Mouse (Mus musculus): Measurements from ENCODE around the gene Ranbp17. TPM values are rescaled to one million over a fixed set of nuclear protein-coding genes. Genes with fewer than 3 reads are reported as not detected.

The Ranbp17 gene
- polyA plus RNA-seq, 1 experiment from 2014 or later: 15.4 TPM

GRCm38 (mm10) chr11:33217384-33218079, 296.0 kb downstream of the Ranbp17 start:
- H3K9ac ChIP-seq (ENCODE audit: low read length): no peak overlapping the region
- H3K4me3 ChIP-seq (ENCODE audit: low read depth, low read length): no peak overlapping the region
- no peaks in the 10 kb centered on the region for H3K36me3 ChIP-seq (ENCODE audit: control insufficient read depth, insufficient read depth, low read length)
- H3K27ac ChIP-seq (ENCODE audit: low read depth, low read length): no peak overlapping the region
- no peak overlapping the region for H3K4me2 ChIP-seq (ENCODE audit: low read depth, low read length, severe bottlenecking)
- H3K9me3 ChIP-seq (ENCODE audit: control insufficient read depth, low read length): no peaks in the 10 kb centered on the region
- DNase-seq (ENCODE audit: low spot score) (no peak), ATAC-seq (replicated peaks; ENCODE audit: low FRiP score) (no peak)
- 87% methylated on average over 8 of the region's 8 CpGs for WGBS
- no peaks in the 10 kb centered on the region for H3K27me3 ChIP-seq (ENCODE audit: control insufficient read depth, insufficient read depth, low read length)
- H3K4me1 ChIP-seq (replicated peaks; ENCODE audit: control insufficient read depth, insufficient read depth, low read length): no peaks in the 10 kb centered on the region

DNA sequence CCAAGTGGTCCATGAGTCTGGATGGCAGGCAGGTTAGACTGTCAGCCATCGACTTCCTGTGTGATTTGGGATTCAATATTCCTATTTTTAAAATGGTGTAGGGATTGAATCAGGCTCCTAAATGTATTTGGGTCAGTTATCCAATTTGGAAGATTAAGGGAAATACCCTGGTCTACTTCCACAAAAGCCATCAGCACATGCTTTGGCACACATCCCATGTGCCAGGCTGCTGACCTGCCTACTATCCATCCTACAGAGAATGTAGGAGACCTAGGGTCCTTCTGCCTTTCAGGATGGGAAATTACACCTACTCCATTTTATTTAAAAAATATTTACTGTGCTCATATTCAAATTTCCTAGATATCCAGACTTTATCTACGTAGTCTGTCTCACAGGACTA, 306.1 kb downstream of the Ranbp17 start:
- Histone ChIP-seq H3K9ac (ENCODE audit: low read length) (no peak overlapping the region), H3K36me3 (ENCODE audit: control insufficient read depth, insufficient read depth, low read length) (no peaks in the 10 kb centered on the region), H3K9me3 (ENCODE audit: control insufficient read depth, low read length) (no peaks in the 10 kb centered on the region), H3K4me1 (replicated peaks; ENCODE audit: control insufficient read depth, insufficient read depth, low read length) (peaks cover 16% of the 10 kb centered on the region), H3K27me3 (ENCODE audit: control insufficient read depth, insufficient read depth, low read length) (peaks cover 46% of the 10 kb centered on the region), H3K4me3 (ENCODE audit: low read depth, low read length) (no peak overlapping the region), H3K27ac (ENCODE audit: low read depth, low read length) (no peak overlapping the region), H3K4me2 (ENCODE audit: low read depth, low read length, severe bottlenecking) (no peak overlapping the region)
- DNase-seq (ENCODE audit: low spot score) (no peak), ATAC-seq (replicated peaks; ENCODE audit: low FRiP score) (no peak)
- WGBS: 86% methylated on average over 2 of the region's 2 CpGs

DNA sequence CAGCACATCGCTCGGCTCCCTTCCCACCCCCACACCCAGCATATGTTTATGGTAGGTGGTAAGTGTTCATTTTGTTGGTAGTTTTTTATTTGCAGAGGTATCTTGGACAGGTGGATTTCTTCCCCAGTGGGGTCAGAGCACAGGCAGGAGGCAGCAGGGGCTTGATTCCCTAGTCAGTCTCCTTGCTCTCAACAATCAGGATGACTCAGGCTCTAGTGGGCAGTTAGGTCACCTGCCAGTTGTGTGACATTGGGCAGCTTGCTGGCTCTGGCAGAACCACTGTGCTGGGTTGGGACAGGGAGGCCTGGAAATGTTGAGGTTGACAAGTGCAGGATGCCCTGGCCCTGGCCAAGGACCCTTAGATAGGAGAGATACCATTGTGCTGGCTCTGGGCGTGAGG, 308.6 kb downstream of the Ranbp17 start:
- Histone ChIP-seq H3K4me3 (ENCODE audit: low read depth, low read length) (no peak overlapping the region), H3K27me3 (ENCODE audit: control insufficient read depth, insufficient read depth, low read length) (peaks cover 71% of the 10 kb centered on the region), H3K9me3 (ENCODE audit: control insufficient read depth, low read length) (no peaks in the 10 kb centered on the region), H3K27ac (ENCODE audit: low read depth, low read length) (no peak overlapping the region), H3K9ac (ENCODE audit: low read length) (no peak overlapping the region), H3K4me2 (ENCODE audit: low read depth, low read length, severe bottlenecking) (no peak overlapping the region), H3K4me1 (replicated peaks; ENCODE audit: control insufficient read depth, insufficient read depth, low read length) (peaks cover 32% of the 10 kb centered on the region), H3K36me3 (ENCODE audit: control insufficient read depth, insufficient read depth, low read length) (no peaks in the 10 kb centered on the region)
- 5% methylated on average over 3 of the region's 3 CpGs for WGBS
- DNase-seq (ENCODE audit: low spot score) (no peak), ATAC-seq (replicated peaks; ENCODE audit: low FRiP score) (no peak)

- under 1% methylated on average over 18 of the region's 18 CpGs for WGBS
- H3K9ac ChIP-seq (ENCODE audit: low read length): no peak overlapping the region
Measured at GRCm38 (mm10) chr11:33204329-33204705, 309.2 kb downstream of the Ranbp17 start.

DNA sequence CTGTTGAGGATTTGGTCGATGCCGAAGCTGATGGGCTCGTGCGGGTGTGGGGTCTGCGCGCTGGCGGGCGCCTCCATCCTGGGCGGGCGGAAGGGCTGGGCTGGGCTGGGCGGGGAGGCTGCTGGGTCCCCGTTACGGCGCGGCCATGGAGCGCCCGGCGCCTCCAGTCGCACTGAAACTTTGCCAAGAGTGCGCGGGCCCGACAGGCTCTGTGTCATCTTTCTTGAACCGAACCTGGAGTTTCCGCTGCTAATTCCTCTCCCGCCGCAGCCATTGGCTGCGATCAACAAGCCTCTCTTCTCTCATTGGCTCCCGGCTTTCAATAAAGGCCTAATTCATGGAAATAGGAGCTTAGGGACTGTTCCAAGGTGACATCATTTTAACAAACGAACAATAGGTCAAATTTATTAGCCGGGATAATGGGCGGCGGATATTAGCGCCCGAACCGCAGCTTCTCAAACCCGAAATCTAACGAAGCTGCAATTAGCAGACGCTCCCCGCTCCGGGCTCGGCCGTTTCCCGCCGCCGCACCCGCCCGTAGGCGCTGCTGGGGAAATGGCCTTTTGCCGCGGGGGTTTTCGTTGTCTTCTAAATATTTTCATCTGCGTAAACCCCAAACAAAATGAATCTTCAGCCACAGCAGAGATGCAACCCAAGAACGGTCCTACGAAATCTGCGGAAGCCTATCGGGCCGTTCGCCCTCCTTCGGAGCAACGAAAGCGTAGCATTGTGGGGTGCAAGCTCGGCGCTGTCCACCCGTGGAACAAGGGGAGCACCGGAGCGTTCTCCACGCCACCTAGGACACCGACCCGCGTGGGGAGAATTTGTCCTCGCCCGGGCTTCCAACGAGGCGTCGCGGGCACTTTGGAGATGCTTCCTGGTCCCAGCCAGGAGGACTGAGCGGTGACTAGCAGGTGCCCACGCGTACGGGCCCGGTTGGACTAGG, 309.9 kb downstream of the Ranbp17 start, which contains the start of gene Tlx3:
TSS of gene Tlx3 (minus strand) at position 207 of the 946 bp plus-strand sequence.
- Histone ChIP-seq H3K4me2 (ENCODE audit: low read depth, low read length, severe bottlenecking) (peak within 1 kb of the TSS; percentile 57), H3K9ac (ENCODE audit: low read length) (no peak within 1 kb of the TSS; the same call in 1 of the 2 replicates), H3K36me3 (ENCODE audit: control insufficient read depth, insufficient read depth, low read length) (no peaks in the 10 kb centered on the region), H3K4me1 (replicated peaks; ENCODE audit: control insufficient read depth, insufficient read depth, low read length) (peaks cover 32% of the 10 kb centered on the region), H3K27me3 (ENCODE audit: control insufficient read depth, insufficient read depth, low read length) (peaks cover 84% of the 10 kb centered on the region), H3K9me3 (ENCODE audit: control insufficient read depth, low read length) (no peaks in the 10 kb centered on the region), H3K4me3 (ENCODE audit: low read depth, low read length) (peak within 1 kb of the TSS; percentile 29), H3K27ac (ENCODE audit: low read depth, low read length) (no peak within 1 kb of the TSS)
- under 1% methylated on average over 81 of the region's 81 CpGs for WGBS
- ATAC-seq (replicated peaks; ENCODE audit: low FRiP score) (peak; percentile 78), DNase-seq (ENCODE audit: low spot score) (peak; percentile 81)

More at GRCm38 (mm10) chr11:33204329-33204705, 309.2 kb downstream of the Ranbp17 start:
- no peak for DNase-seq (ENCODE audit: low spot score)
- Histone ChIP-seq H3K36me3 (ENCODE audit: control insufficient read depth, insufficient read depth, low read length) (no peaks in the 10 kb centered on the region), H3K9me3 (ENCODE audit: control insufficient read depth, low read length) (no peaks in the 10 kb centered on the region), H3K4me1 (replicated peaks; ENCODE audit: control insufficient read depth, insufficient read depth, low read length) (peaks cover 32% of the 10 kb centered on the region), H3K27me3 (ENCODE audit: control insufficient read depth, insufficient read depth, low read length) (peaks cover 77% of the 10 kb centered on the region), H3K4me3 (ENCODE audit: low read depth, low read length) (peak overlapping the region; percentile 29), H3K4me2 (ENCODE audit: low read depth, low read length, severe bottlenecking) (peak overlapping the region; percentile 57), H3K27ac (ENCODE audit: low read depth, low read length) (no peak overlapping the region)
- no peak for ATAC-seq (replicated peaks; ENCODE audit: low FRiP score)

- 3% methylated on average over 36 of the region's 47 CpGs for WGBS
- Histone ChIP-seq H3K27me3 (ENCODE audit: control insufficient read depth, insufficient read depth, low read length) (peaks cover 91% of the 10 kb centered on the region), H3K9me3 (ENCODE audit: control insufficient read depth, low read length) (no peaks in the 10 kb centered on the region), H3K4me3 (ENCODE audit: low read depth, low read length) (peak overlapping the region; percentile 29), H3K9ac (ENCODE audit: low read length) (no peak overlapping the region), H3K36me3 (ENCODE audit: control insufficient read depth, insufficient read depth, low read length) (no peaks in the 10 kb centered on the region), H3K4me1 (replicated peaks; ENCODE audit: control insufficient read depth, insufficient read depth, low read length) (peaks cover 32% of the 10 kb centered on the region), H3K4me2 (ENCODE audit: low read depth, low read length, severe bottlenecking) (peak overlapping the region; percentile 57), H3K27ac (ENCODE audit: low read depth, low read length) (no peak overlapping the region)
- DNase-seq (ENCODE audit: low spot score): peak; percentile 70
- no peak; the same call in none of the 2 replicates for ATAC-seq (replicated peaks; ENCODE audit: low FRiP score)
Measured at GRCm38 (mm10) chr11:33202972-33203371, 310.6 kb downstream of the Ranbp17 start.

DNA sequence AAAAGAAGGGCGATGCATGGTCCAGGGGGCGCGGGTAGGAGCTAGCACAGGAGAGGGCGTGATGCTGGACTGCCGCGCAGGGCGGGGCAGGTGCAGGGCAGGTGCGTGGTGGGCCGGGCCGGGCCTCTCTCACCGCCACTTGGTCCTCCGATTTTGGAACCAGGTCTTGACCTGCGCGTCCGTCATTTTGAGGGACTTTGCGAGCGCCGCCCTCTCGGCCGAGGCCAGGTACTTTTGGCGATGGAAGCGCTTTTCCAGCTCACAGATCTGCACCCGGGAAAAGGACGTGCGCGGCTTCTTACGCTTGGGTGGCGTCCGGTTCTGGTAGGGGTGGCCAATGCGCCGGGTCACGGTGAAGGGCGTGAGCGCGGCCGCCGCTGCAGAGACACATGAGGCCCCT, 311.2 kb downstream of the Ranbp17 start:
- peak; percentile 69 for DNase-seq (ENCODE audit: low spot score)
- H3K27ac ChIP-seq (ENCODE audit: low read depth, low read length): no peak overlapping the region
- H3K9me3 ChIP-seq (ENCODE audit: control insufficient read depth, low read length): peaks cover 2% of the 10 kb centered on the region
- no peak overlapping the region for H3K9ac ChIP-seq (ENCODE audit: low read length)
- H3K27me3 ChIP-seq (ENCODE audit: control insufficient read depth, insufficient read depth, low read length): peaks cover 95% of the 10 kb centered on the region
- WGBS: 1% methylated on average over 37 of the region's 37 CpGs
- no peak for ATAC-seq (replicated peaks; ENCODE audit: low FRiP score)
- no peak overlapping the region for H3K4me3 ChIP-seq (ENCODE audit: low read depth, low read length)
- no peak overlapping the region for H3K4me2 ChIP-seq (ENCODE audit: low read depth, low read length, severe bottlenecking)
- H3K36me3 ChIP-seq (ENCODE audit: control insufficient read depth, insufficient read depth, low read length): no peaks in the 10 kb centered on the region
- H3K4me1 ChIP-seq (replicated peaks; ENCODE audit: control insufficient read depth, insufficient read depth, low read length): peaks cover 32% of the 10 kb centered on the region

DNA sequence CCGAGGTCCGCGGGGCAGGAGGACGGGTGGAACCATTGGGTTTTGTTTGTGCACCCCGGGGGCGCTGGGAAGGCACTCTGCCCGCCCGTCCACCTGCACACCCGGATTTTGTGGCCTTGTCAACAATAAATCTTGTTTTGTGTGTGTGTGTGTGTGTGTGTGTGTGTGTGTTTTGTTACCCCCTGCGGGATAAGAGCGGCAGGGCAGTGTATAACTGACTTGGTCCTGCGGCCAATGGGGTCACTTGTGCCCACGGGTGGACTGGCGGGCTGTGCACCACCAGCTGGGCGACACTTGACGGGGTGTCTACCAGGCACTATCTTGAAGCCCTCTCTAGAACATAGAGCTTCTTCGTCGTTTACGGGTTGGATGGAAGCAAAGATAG, 311.9 kb downstream of the Ranbp17 start:
- ATAC-seq (replicated peaks; ENCODE audit: low FRiP score) (no peak), DNase-seq (ENCODE audit: low spot score) (no peak)
- Histone ChIP-seq H3K4me2 (ENCODE audit: low read depth, low read length, severe bottlenecking) (peak overlapping the region; percentile 53; the same call in 1 of the 2 replicates), H3K4me3 (ENCODE audit: low read depth, low read length) (peak overlapping the region; percentile 26), H3K4me1 (replicated peaks; ENCODE audit: control insufficient read depth, insufficient read depth, low read length) (peaks cover 32% of the 10 kb centered on the region), H3K27ac (ENCODE audit: low read depth, low read length) (no peak overlapping the region), H3K9me3 (ENCODE audit: control insufficient read depth, low read length) (peaks cover 4% of the 10 kb centered on the region), H3K9ac (ENCODE audit: low read length) (no peak overlapping the region), H3K36me3 (ENCODE audit: control insufficient read depth, insufficient read depth, low read length) (no peaks in the 10 kb centered on the region), H3K27me3 (ENCODE audit: control insufficient read depth, insufficient read depth, low read length) (peaks cover 98% of the 10 kb centered on the region)
- 1% methylated on average over 19 of the region's 19 CpGs for WGBS

Measured in forebrain, embryonic 11.5 days (tissue).